Mouse (Mus musculus) urinary bladder, postnatal 14 days (tissue): ENCODE data around the gene Srgn.
"Not testable (repeated sequence)": the region's sequence is repeated elsewhere in the genome, so short reads cannot be mapped to it uniquely, and the experiment has no call there.

Experiments
- DNase-seq: peaks from one replicate; pipeline ENCODE4 v3.0.0; 2021; ENCODE audit warnings: low spot score

Srgn gene

DNA sequence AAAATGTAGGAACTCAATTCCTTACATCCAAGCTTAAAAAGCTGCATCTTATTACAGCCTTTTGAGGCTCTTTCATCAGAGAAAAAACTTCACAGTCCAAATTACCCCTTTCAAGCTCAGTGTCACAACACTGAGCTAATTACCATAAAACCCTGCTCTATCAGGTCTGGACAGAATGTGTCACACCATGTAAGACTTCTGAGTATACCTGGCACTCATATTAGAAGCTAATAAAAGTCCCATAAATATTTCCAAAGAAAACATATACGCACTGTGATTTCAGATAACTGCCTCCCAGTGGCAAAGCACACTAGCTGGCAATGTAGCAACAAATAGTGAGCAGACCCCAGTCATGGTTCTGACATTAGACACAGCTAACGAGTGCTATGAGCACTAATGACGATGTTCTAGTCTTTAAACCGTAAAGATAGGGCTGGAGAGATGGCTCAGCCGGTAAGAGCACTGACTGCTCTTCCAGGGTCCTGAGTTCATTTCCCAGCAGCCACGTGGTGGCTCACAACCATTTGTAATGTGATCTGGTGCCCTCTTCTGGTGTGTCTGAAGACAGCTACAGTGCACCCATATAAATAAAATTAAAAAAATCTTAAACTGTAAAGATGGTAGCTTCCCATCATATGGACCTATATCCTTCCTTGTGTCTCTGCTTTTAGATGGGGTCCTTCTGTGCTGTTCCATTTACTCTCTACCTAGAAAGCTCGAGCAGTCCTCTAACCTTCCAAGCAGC is 46.0 kb downstream of the Srgn start:
- DNase-seq: no peak

- no peak for DNase-seq
Observed at GRCm38 (mm10) chr10:62476980-62477379, 50.3 kb downstream of the Srgn start.

DNA sequence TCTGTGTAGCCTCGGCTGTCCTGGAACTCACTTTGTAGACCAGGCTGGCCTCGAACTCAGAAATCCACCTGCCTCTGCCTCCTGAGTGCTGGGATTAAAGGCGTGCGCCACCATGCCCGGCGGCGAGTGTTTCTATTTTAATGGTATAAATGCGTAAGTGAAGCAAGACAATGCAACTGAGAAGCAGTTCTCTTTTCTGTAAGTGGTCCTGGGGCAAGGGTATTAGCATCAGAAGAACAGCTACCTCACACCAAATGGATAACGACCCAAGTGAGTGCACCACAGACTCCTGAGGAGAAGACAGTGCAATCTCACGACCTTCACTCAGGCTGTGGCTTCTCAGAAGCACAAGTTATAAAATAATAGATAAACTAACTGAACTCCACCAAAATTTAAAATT is 52.3 kb downstream of the Srgn start:
- DNase-seq: no peak

DNA sequence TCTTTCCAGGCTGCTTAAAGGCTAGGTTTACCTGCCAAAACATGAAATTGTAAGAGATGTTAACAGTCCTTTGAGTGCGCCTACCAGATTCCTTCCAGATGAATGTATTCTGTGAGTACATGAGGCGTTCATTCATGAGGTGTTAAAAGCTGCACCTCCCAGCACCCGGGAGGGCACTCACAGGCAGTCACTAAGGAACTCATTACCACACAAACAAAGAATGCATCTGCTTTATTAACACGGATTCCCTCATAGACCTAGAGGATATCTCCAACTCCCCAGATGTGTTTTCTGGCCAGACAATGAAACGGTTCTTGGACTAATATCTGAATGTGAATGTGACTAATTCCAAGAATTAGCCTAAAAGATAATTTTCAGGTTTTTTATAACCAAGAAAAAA is 56.1 kb downstream of the Srgn start:
- DNase-seq: no peak

DNA sequence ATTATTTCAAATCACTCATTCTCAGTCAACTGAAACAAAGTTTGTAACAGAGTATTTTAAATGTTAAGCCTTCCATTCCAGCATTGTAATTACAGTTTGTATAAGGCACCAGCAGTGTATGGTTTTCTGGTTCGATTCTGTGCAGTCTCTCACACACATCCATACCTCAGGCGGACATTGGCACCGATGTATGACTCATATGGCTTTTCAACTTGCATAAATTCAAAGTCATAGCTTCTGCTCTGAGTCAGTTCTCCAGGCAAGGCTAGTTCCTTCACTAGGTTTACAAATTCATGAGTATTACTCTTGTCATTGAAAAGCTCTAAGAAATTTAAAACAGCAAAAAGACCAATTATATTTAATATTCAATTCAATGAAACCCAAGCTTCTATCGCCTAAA is 57.5 kb downstream of the Srgn start:
- DNase-seq: no peak

- no peak for DNase-seq
Observed at GRCm38 (mm10) chr10:62461321-62461720, 65.9 kb downstream of the Srgn start.

GRCm38 (mm10) chr10:62452001-62452400 is 75.2 kb downstream of the Srgn start:
- not testable (repeated sequence) for DNase-seq

- no peak for DNase-seq
Observed at GRCm38 (mm10) chr10:62450280-62450640, 77.0 kb downstream of the Srgn start.

DNA sequence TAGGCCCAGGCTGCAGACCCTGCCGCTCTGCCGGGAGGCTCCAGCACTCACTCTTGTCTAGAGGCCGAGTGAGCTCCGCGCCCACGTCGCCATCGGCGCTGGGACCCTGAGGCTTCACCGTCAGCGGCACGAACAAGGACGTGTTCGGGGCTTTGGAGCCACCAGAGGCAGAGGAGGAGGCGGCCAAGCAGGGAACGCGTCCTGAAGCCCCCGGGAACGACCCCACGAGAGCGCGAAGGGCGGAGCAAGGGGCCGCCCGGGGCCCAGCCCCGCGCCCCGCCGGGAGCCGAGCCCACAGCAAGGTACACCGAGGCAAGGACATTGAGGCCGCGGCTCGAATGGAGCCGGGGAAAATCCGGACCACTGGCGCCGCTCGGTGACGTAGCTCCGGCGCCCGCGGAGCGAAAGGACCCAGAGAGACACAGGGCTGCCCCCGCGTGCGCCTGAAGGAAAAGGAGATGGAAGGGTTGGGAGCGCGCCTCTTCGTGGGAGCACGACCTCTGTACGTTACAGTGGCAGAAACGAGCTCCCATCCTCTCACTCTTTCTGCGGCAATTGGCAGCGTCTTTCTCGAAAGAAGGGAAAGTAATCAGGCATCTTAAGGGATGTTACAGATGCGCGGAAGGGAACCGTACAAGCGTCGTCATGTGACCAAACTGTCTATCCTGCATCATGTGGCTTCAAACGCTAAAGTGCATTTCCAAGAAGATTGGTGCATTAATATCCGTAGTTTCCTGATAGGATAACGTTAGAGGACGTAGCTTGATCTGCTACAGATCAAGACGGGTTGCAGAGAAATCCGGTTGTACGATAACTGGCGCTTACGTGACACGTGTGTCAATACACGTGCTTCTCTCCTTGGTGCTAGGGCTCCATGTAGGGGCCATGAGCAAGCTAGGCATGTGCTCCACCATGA is 77.6 kb downstream of the Srgn start, which contains the start of the genes 4930507D05Rik and Supv3l1:
TSS of gene 4930507D05Rik (plus strand) at position 126 of the 916 bp plus-strand sequence.
TSS of gene Supv3l1 (minus strand) at position 375 of the 916 bp plus-strand sequence.
- DNase-seq: peak; percentile 92
